Mouse (Mus musculus): ENCODE results near the gene Hist2h2aa2. TPM values are rescaled to one million over a fixed set of nuclear protein-coding genes. Genes with fewer than 3 reads are reported as not detected.

The Hist2h2aa2 gene
- polyA plus RNA-seq, 1 experiment from 2014 or later, result 46.8 TPM

DNA sequence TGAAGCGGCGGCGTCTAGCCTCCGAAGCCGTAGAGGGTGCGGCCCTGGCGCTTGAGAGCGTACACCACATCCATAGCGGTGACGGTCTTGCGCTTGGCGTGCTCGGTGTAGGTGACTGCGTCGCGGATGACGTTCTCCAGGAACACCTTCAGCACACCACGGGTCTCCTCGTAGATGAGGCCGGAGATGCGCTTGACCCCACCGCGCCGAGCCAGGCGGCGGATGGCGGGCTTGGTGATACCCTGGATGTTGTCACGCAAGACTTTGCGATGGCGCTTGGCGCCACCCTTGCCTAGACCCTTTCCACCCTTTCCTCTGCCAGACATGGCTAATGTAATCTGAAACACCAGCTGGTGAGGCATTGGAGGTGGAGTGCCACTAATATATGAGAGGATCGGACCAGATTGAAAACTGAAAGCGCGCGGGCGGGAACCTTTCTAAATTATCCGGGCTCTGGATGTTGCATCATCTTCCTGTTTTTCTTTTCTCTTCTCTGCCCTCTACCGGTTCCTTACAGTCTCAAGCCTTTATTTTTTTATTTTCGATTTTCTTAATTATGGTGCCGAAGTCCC, 23.0 kb upstream of the Hist2h2aa2 start, which contains the start of gene Hist2h4:
Hist2h4 (minus strand) TSS at position 333 of the 572 bp plus-strand sequence.
- Histone ChIP-seq H3K9me3 (ENCODE audit: control insufficient read depth, low read length) (no peaks in the 10 kb centered on the region), H3K4me3 (replicated peaks; ENCODE audit: low read length) (peak within 1 kb of the TSS; percentile 52), H3K4me1 (replicated peaks; ENCODE audit: control insufficient read depth, insufficient read depth, low read length) (peaks cover 19% of the 10 kb centered on the region), H3K27me3 (ENCODE audit: control insufficient read depth, insufficient read depth, low read length) (no peaks in the 10 kb centered on the region), H3K4me2 (replicated peaks) (peak within 1 kb of the TSS; percentile 77), H3K9ac (peak within 1 kb of the TSS; percentile 71), H3K36me3 (replicated peaks; ENCODE audit: control insufficient read depth, insufficient read depth) (no peaks in the 10 kb centered on the region), H3K27ac (peak within 1 kb of the TSS; percentile 97)
- under 1% methylated on average over 37 of the region's 40 CpGs for WGBS
- ATAC-seq (ENCODE audit: low FRiP score), result peak; percentile 86
- DNase-seq (ENCODE audit: low spot score), result peak; percentile 97

DNA sequence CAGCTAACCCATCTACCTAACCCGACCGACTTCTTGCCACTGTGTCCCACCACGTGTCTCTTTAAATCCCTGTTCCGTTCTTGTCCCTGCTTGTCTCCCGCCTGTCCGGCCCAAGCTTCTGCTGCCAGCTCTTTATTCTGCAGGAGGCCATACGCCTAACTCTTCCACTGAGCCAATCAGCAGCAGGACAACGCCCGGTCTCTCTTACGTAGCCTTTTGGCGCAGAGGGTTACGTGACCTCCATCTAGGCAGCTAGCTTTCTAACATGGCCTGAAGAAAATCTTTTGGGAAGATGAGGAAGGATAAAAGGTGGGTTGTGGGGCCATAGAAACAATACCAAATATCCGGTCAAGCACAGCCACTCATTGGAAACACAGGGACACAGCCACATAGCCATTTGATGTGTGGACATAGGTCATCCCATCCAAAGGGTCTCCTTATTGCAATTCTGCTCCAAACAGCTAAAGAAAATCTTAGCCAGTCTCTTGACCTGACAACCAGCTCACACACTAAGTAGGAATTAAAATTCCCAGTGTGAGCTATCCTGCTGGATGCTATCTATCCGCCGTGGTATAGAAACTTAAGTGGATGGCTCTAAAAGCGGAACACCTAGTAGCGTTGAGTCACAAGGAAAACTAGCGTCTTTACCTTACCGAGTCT, 22.3 kb upstream of the Hist2h2aa2 start:
- ATAC-seq (ENCODE audit: low FRiP score) (peak; percentile 80), DNase-seq (ENCODE audit: low spot score) (peak; percentile 74)
- Histone ChIP-seq H3K36me3 (replicated peaks; ENCODE audit: control insufficient read depth, insufficient read depth) (no peaks in the 10 kb centered on the region), H3K27me3 (ENCODE audit: control insufficient read depth, insufficient read depth, low read length) (no peaks in the 10 kb centered on the region), H3K27ac (peak overlapping the region; percentile 97), H3K9ac (peak overlapping the region; percentile 71), H3K4me2 (replicated peaks) (peak overlapping the region; percentile 77), H3K4me1 (replicated peaks; ENCODE audit: control insufficient read depth, insufficient read depth, low read length) (peaks cover 16% of the 10 kb centered on the region), H3K4me3 (replicated peaks; ENCODE audit: low read length) (peak overlapping the region; percentile 52), H3K9me3 (ENCODE audit: control insufficient read depth, low read length) (no peaks in the 10 kb centered on the region)
- WGBS, result under 1% methylated on average over 19 of the region's 19 CpGs

DNA sequence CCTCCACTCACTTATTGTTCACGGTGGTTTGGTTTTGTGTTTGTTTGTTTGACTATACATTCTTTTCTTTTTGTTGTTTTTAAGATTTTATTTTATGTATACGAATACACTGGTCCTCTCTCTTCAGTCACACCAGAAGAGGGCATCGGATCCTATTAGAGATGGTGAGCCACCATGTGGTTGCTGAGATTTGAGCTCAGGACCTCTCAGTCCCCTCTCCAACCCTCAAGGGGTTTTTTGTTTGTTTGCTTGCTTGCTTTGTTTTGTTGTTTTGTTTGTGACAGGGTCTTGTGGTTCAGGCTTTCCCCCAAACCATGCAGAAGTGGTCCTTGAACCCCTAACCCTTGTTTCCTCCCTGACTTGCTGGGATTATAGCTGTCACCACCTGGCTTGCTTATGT, 21.5 kb upstream of the Hist2h2aa2 start:
- Histone ChIP-seq H3K9ac (peak overlapping the region; percentile 71), H3K9me3 (ENCODE audit: control insufficient read depth, low read length) (no peaks in the 10 kb centered on the region), H3K4me3 (replicated peaks; ENCODE audit: low read length) (peak overlapping the region; percentile 52), H3K27me3 (ENCODE audit: control insufficient read depth, insufficient read depth, low read length) (no peaks in the 10 kb centered on the region), H3K4me2 (replicated peaks) (peak overlapping the region; percentile 77), H3K36me3 (replicated peaks; ENCODE audit: control insufficient read depth, insufficient read depth) (no peaks in the 10 kb centered on the region), H3K4me1 (replicated peaks; ENCODE audit: control insufficient read depth, insufficient read depth, low read length) (peaks cover 16% of the 10 kb centered on the region), H3K27ac (peak overlapping the region; percentile 97)
- DNase-seq (ENCODE audit: low spot score) (no peak), ATAC-seq (ENCODE audit: low FRiP score) (no peak)
- WGBS, result 55% methylated on average over 3 of the region's 3 CpGs

DNA sequence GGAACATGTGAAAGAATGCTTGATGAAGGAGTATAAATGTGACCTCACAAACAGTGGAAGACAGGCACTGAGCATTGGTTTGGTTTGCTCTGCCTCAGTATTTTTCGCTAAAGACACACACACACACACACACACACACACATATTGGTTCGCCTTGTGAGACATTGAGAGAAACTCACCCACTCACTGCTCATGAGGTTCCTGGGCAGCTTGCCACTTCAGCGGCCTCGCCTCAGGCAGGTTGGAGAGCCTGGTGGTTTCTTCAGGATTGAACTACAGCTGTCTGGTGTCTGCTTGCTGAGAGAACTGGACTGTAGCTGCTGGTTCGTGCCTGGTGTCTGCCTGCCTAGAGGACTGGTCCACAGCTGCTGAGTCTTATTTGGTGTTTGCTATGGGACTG, 20.1 kb upstream of the Hist2h2aa2 start:
- Histone ChIP-seq H3K36me3 (replicated peaks; ENCODE audit: control insufficient read depth, insufficient read depth) (no peaks in the 10 kb centered on the region), H3K9ac (no peak overlapping the region), H3K27ac (no peak overlapping the region), H3K27me3 (ENCODE audit: control insufficient read depth, insufficient read depth, low read length) (no peaks in the 10 kb centered on the region), H3K4me1 (replicated peaks; ENCODE audit: control insufficient read depth, insufficient read depth, low read length) (peaks cover 16% of the 10 kb centered on the region), H3K4me3 (replicated peaks; ENCODE audit: low read length) (no peak overlapping the region), H3K4me2 (replicated peaks) (no peak overlapping the region), H3K9me3 (ENCODE audit: control insufficient read depth, low read length) (no peaks in the 10 kb centered on the region)
- 92% methylated on average over 5 of the region's 5 CpGs for WGBS
- DNase-seq (ENCODE audit: low spot score), result no peak
- no peak for ATAC-seq (ENCODE audit: low FRiP score)

DNA sequence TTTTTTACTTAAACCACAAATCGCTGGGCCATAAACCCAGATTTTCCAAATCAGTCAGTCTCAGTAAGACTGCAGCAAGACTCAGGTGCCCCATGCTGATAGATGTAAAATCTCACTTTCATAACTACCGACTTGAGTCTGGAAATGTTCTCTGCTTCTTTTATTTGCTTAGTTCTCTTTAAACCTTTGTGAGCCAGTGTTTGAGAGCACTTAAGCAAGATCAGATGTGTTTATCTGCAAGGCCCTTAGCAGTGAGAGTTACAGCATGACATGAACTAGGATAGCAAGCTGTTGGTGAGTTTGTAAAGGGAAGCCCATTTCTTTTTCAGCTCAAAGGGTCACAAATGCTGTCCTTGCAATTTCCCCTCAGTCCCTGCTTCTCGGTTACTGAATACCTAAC, 17.1 kb upstream of the Hist2h2aa2 start:
- no peak for ATAC-seq (ENCODE audit: low FRiP score)
- no peaks in the 10 kb centered on the region for H3K36me3 ChIP-seq (replicated peaks; ENCODE audit: control insufficient read depth, insufficient read depth)
- WGBS, result 90% methylated on average over 3 of the region's 3 CpGs

DNA sequence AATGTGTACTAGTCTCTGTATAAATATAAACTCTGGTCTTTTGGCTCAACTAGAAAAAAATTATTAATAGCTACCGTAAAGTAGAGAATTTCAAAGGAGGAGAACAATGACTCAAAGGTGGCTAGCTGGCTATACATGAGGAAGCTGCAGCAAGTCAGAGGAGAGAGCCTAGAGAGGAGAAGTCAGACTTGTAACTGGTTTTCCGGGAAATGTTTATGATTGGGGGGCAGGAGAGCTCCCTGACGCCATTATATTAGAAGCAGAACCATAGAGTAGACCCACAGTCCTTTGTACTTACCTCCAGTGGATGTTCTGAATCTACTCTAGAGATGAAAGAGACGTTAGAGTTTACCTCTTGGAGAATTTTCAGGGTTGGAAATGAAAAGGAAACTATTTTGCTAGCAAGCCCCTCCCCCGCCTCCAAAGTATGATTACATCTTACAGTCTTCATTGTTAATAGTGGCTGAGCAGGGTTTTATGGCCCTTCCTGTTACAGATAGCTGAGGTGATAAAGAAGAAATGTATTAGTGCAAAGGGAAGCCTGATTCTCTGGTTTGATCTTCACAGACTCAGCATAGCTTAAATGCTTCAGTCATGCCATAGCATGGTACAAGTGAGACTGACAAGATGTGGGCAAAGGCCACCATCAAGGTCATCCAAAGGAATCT, 16.0 kb upstream of the Hist2h2aa2 start:
- Histone ChIP-seq H3K36me3 (replicated peaks; ENCODE audit: control insufficient read depth, insufficient read depth) (no peaks in the 10 kb centered on the region), H3K4me1 (replicated peaks; ENCODE audit: control insufficient read depth, insufficient read depth, low read length) (no peaks in the 10 kb centered on the region), H3K27me3 (ENCODE audit: control insufficient read depth, insufficient read depth, low read length) (no peaks in the 10 kb centered on the region), H3K4me2 (replicated peaks) (no peak overlapping the region), H3K4me3 (replicated peaks; ENCODE audit: low read length) (no peak overlapping the region), H3K9me3 (ENCODE audit: control insufficient read depth, low read length) (no peaks in the 10 kb centered on the region), H3K27ac (no peak overlapping the region), H3K9ac (no peak overlapping the region)
- WGBS, result 87% methylated on average over 5 of the region's 5 CpGs
- DNase-seq (ENCODE audit: low spot score) (no peak), ATAC-seq (ENCODE audit: low FRiP score) (no peak)

More for the DNA sequence above, 17.1 kb upstream of the Hist2h2aa2 start:
- H3K4me3 ChIP-seq (replicated peaks; ENCODE audit: low read length), result no peak overlapping the region
- H3K27ac ChIP-seq, result no peak overlapping the region
- H3K9me3 ChIP-seq (ENCODE audit: control insufficient read depth, low read length), result no peaks in the 10 kb centered on the region
- H3K9ac ChIP-seq, result no peak overlapping the region
- peaks cover 7% of the 10 kb centered on the region; the same call in 1 of the 2 replicates for H3K4me1 ChIP-seq (replicated peaks; ENCODE audit: control insufficient read depth, insufficient read depth, low read length)
- no peak for DNase-seq (ENCODE audit: low spot score)
- no peak overlapping the region for H3K4me2 ChIP-seq (replicated peaks)
- H3K27me3 ChIP-seq (ENCODE audit: control insufficient read depth, insufficient read depth, low read length), result no peaks in the 10 kb centered on the region

DNA sequence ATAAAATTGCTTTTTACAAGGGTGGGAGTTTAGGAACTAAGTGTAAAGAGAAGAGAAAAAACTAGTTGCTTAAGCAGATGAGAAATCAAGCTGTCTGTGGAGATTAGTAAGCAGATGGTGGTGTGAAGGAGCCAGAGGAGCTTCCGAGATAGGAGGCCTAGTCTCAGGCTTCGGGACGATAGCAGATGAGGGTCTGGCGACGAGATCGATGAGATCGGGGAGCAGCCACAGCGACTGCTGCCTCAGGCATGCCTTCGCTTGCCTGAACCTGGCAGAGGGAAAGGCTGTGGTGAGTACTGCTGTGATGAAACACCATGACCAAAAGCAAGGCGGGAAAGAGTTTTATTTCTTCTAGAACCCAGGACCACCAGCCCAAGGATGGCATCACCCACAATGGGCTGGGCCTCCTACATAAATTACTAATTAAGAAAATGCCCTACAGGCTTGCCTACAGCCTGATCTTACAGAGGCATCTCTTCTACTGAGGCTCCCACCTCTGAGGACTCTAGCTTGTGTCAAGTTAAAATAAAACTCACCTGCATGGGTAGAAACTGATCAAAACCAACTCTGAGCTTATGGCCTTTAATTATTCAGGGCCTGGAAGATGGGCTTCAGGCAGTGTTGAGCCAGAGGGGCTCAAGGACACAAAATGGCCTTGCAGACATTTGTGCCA, 14.7 kb upstream of the Hist2h2aa2 start:
- Histone ChIP-seq H3K9ac (0 out of 2 replicates have a peak overlapping the region, but pooled peaks have one; percentile 11), H3K36me3 (replicated peaks; ENCODE audit: control insufficient read depth, insufficient read depth) (no peaks in the 10 kb centered on the region), H3K4me2 (replicated peaks) (no peak overlapping the region), H3K9me3 (ENCODE audit: control insufficient read depth, low read length) (no peaks in the 10 kb centered on the region), H3K27ac (no peak overlapping the region), H3K4me3 (replicated peaks; ENCODE audit: low read length) (no peak overlapping the region), H3K27me3 (ENCODE audit: control insufficient read depth, insufficient read depth, low read length) (no peaks in the 10 kb centered on the region), H3K4me1 (replicated peaks; ENCODE audit: control insufficient read depth, insufficient read depth, low read length) (no peaks in the 10 kb centered on the region)
- no peak for DNase-seq (ENCODE audit: low spot score)
- ATAC-seq (ENCODE audit: low FRiP score), result no peak
- 52% methylated on average over 10 of the region's 10 CpGs for WGBS

DNA sequence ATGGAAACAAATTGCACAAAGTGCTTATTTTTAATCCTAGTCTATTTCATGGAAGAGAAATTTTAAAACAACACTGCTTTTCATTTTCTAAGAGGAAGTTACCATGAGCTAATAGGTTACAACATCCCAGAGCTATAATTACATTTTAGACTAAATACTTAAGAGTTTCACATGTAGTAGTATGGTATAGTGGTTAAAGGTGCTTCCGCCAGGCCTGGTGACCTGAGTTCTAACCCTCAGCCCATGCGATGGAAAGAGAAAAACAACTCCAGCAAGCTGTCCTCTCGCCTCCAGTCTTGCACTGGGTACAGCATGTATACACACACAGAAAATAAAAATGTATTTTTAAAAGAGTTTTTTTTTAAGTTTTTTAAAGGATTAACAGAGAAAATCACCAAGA, 11.7 kb upstream of the Hist2h2aa2 start:
- Histone ChIP-seq H3K36me3 (replicated peaks; ENCODE audit: control insufficient read depth, insufficient read depth) (no peaks in the 10 kb centered on the region), H3K9me3 (ENCODE audit: control insufficient read depth, low read length) (no peaks in the 10 kb centered on the region), H3K4me3 (replicated peaks; ENCODE audit: low read length) (no peak overlapping the region), H3K27me3 (ENCODE audit: control insufficient read depth, insufficient read depth, low read length) (no peaks in the 10 kb centered on the region), H3K4me2 (replicated peaks) (no peak overlapping the region), H3K4me1 (replicated peaks; ENCODE audit: control insufficient read depth, insufficient read depth, low read length) (0 out of 2 replicates have a peak, but pooled peaks cover 5% of the 10 kb centered on the region), H3K27ac (no peak overlapping the region), H3K9ac (no peak overlapping the region)
- ATAC-seq (ENCODE audit: low FRiP score) (no peak), DNase-seq (ENCODE audit: low spot score) (no peak)
- 92% methylated on average over 3 of the region's 3 CpGs for WGBS

DNA sequence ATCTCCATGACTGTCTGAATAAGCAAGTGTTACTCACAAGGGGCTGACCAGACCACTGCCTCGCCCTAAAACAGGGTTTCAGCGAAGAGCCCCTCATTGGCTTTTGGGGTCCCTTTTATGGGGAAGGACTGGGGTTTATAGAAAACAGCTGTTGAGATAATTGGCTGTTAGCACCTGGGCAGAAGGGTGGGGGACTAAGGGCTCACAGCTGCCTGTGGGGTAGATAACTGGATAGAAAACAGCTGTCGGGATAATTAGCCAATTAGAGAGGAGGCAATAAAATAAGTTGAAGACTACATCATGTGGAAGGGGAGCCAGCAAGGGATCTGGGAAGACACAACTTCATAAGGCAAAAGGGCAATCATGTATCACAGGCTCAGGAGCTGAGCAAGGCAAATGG, 10.8 kb upstream of the Hist2h2aa2 start:
- no peaks in the 10 kb centered on the region for H3K27me3 ChIP-seq (ENCODE audit: control insufficient read depth, insufficient read depth, low read length)
- no peaks in the 10 kb centered on the region for H3K9me3 ChIP-seq (ENCODE audit: control insufficient read depth, low read length)
- no peak overlapping the region for H3K4me2 ChIP-seq (replicated peaks)
- H3K36me3 ChIP-seq (replicated peaks; ENCODE audit: control insufficient read depth, insufficient read depth), result no peaks in the 10 kb centered on the region
- H3K4me3 ChIP-seq (replicated peaks; ENCODE audit: low read length), result no peak overlapping the region
- H3K27ac ChIP-seq, result no peak overlapping the region
- 89% methylated on average over 3 of the region's 3 CpGs for WGBS
- DNase-seq (ENCODE audit: low spot score) (no peak), ATAC-seq (ENCODE audit: low FRiP score) (no peak)
- no peak overlapping the region for H3K9ac ChIP-seq
- 0 out of 2 replicates have a peak, but pooled peaks cover 5% of the 10 kb centered on the region for H3K4me1 ChIP-seq (replicated peaks; ENCODE audit: control insufficient read depth, insufficient read depth, low read length)

Measured in hindbrain, embryonic 14.5 days (tissue).